Mouse (Mus musculus): ENCODE measurements at regions not wholly inside any gene's neighbourhood (a gene's known extent, or its start where the extent isn't known, plus 50 kb on each side); places are given as distances from the start of the nearest gene placed in this dataset.

GRCm38 (mm10) chr16:70021436-70021835, 157.9 kb upstream of the Speer2 start:
- TF ChIP-seq CTCF (conservative IDR thresholded peaks at IDR 0.05; ENCODE audit: insufficient read depth, insufficient read length, low read depth, low read length) = no peak
- TF ChIP-seq POLR2A (IDR thresholded peaks at IDR 0.05; ENCODE audit: low read depth, low read length) = no peak
